In genomic region chr9:66306414-66306813, GRCm38 (mm10) we compare ENCODE assay signal across 1 mouse cellular context.
TF ChIP-seq lines count a peak whose summit lies in the region.

No protein-coding gene starts in this region.

TF ChIP-seq in CH12.LX, 34 proteins besides CTCF, POLR2A, EP300 and RAD21 (continued from another document):
- peak; percentile 94 for TF ChIP-seq MYC (IDR thresholded peaks at IDR 0.05; ENCODE audit: low read depth, low read length)
- no peak for TF ChIP-seq ZMIZ1 (IDR thresholded peaks at IDR 0.05; ENCODE audit: low read depth, low read length)
- peak; percentile 90 for TF ChIP-seq MAX (IDR thresholded peaks at IDR 0.05; ENCODE audit: low read length)
- TF ChIP-seq MEF2A (IDR thresholded peaks at IDR 0.05; ENCODE audit: borderline replicate concordance, low read depth, low read length) = no peak; the same call in 1 of the 2 replicates
- peak; percentile 45; the same call in 1 of the 2 replicates for TF ChIP-seq USF2 (conservative IDR thresholded peaks at IDR 0.05; ENCODE audit: low read depth, low read length)
- no peak for TF ChIP-seq POLR2AphosphoS2 (IDR thresholded peaks at IDR 0.05; ENCODE audit: low read depth, low read length)
- TF ChIP-seq SIN3A (IDR thresholded peaks at IDR 0.05; ENCODE audit: low read length) = peak; percentile 15; the same call in 1 of the 2 replicates
- 0 out of 2 replicates have a peak, but pooled peaks have one; percentile 19 for TF ChIP-seq TBP (conservative IDR thresholded peaks at IDR 0.05; ENCODE audit: low read depth, low read length)
- TF ChIP-seq SMC3 (IDR thresholded peaks at IDR 0.05; ENCODE audit: low read depth, low read length) = peak; percentile 4; the same call in 1 of the 2 replicates
- TF ChIP-seq NRF1 (IDR thresholded peaks at IDR 0.05; ENCODE audit: low read depth, low read length) = no peak
- no peak; the same call in 1 of the 2 replicates for TF ChIP-seq CHD2 (IDR thresholded peaks at IDR 0.05; ENCODE audit: low read length)
- no peak for TF ChIP-seq CHD1 (IDR thresholded peaks at IDR 0.05; ENCODE audit: low read depth, low read length)
- no peak for TF ChIP-seq TCF12 (IDR thresholded peaks at IDR 0.05; ENCODE audit: low read depth, low read length)
- no peak for TF ChIP-seq ZKSCAN1 (IDR thresholded peaks at IDR 0.05; ENCODE audit: borderline replicate concordance, low read depth, low read length)
- peak; percentile 90 for TF ChIP-seq JUND (conservative IDR thresholded peaks at IDR 0.05; ENCODE audit: low read depth, low read length)
- TF ChIP-seq RCOR1 (conservative IDR thresholded peaks at IDR 0.05; ENCODE audit: low read depth, low read length) = no peak
- peak; percentile 72 for TF ChIP-seq BHLHE40 (IDR thresholded peaks at IDR 0.05; ENCODE audit: low read depth, low read length)
TF ChIP-seq in CH12.LX: peak in this region for 13.
